Mouse (Mus musculus) midbrain, embryonic 16.5 days (tissue): Measurements from ENCODE around the gene Brd3. TPM values are rescaled to one million over a fixed set of nuclear protein-coding genes. Genes with fewer than 3 reads are reported as not detected.

Source experiments
- ATAC-seq: fragments of 200-750 bp; cut with Nextera tagmentation; 2 replicates; pipeline ENCODE4 v1.8.0; 2017; ENCODE audit warnings: moderate TSS enrichment
- H3K27ac ChIP-seq: fragments of 300-500 bp; sonication (generic); 2 replicates; pipeline ENCODE4 v1.5.1; 2014; ENCODE audit warnings: mild to moderate bottlenecking, low read length, mixed read lengths
- H3K27me3 ChIP-seq: fragments of 300-500 bp; sonication (generic); 2 replicates; pipeline ENCODE4 v1.6.1; 2014; ENCODE audit warnings: low read depth, low read length, mixed read lengths; ENCODE audit not compliant: control insufficient read depth, insufficient read depth
- H3K36me3 ChIP-seq: fragments of 300-500 bp; sonication (generic); 2 replicates; pipeline ENCODE4 v1.6.1; 2014; ENCODE audit warnings: mild to moderate bottlenecking, low read length, moderate library complexity, mixed read lengths; ENCODE audit not compliant: control insufficient read depth, insufficient read depth
- H3K4me1 ChIP-seq: fragments of 300-500 bp; sonication (generic); 2 replicates; pipeline ENCODE4 v1.6.1; 2014; ENCODE audit warnings: mild to moderate bottlenecking, low read length, mixed read lengths; ENCODE audit not compliant: control insufficient read depth, insufficient read depth
- H3K4me2 ChIP-seq: fragments of 300-500 bp; sonication (generic); 2 replicates; pipeline ENCODE4 v1.6.1; 2014; ENCODE audit warnings: mild to moderate bottlenecking, low read length, mixed read lengths
- H3K4me3 ChIP-seq: fragments of 300-500 bp; sonication (generic); 2 replicates; pipeline ENCODE4 v1.5.1; 2014; ENCODE audit warnings: low read depth, mild to moderate bottlenecking, low read length, moderate library complexity, mixed read lengths
- H3K9ac ChIP-seq: fragments of 300-500 bp; sonication (generic); 2 replicates; pipeline ENCODE4 v1.6.1; 2014; ENCODE audit warnings: low read depth, low read length, mixed read lengths
- H3K9me3 ChIP-seq: fragments of 300-500 bp; sonication (generic); replicated peaks from 2 replicates; pipeline ENCODE4 v1.6.1; 2014; ENCODE audit warnings: mild to moderate bottlenecking, low read length, mixed read lengths; ENCODE audit not compliant: control insufficient read depth, poor library complexity, severe bottlenecking
- WGBS: fragments of 180-500 bp; shearing (Covaris S2); extraction: QIAGEN DNeasy Blood & Tissue Kit; methylation state at CpG from one replicate; pipeline ENCODE4 v1.1.7; 2014; 5-methylcytosine and 5-hydroxymethylcytosine counted together
- polyA plus RNA-seq: library from polyadenylated mRNA; unstranded; fragments of >200 nt; fragmentation: Nextera tagmentation; extraction: Ambion mirVana; gene quantifications from 2 replicates; pipeline ENCODE4 v1.2.1, GENCODE M21; 2015

The Brd3 gene
- polyA plus RNA-seq, 1 experiment from 2014 or later, result 142 TPM

DNA sequence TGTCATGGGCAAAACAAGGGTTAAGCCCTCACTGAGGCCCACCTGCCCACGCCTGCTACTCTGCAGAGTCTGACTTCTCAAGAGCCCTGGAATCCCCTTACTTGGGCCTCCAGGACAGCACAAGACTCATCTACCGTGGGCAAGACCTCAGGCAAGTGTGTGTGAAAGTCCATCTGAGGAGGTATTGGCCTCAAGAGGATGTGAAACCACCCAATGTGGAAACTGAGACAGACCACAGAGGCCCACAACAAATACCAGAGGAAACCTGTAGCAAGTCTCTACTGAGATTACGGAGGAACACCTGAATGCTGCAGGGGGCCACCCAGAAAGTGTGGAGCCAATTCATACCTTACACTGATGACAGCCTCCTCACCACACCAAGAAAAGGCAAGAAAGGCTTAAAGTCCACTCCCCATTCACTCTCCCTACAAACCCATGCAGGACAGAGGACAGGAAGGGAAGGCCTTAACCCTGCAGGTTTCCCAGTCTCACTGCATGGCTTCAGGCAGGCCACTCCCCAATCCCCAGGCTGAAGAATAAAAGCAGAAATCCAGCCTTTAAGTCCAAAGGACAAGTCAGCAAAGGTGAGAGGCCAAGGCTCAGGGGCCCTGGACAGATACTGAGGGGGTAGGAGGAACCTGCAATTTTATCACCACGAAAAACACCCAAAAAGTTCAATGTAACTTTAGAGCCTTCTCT lies 38.0 kb downstream of the Brd3 start:
- H3K27ac ChIP-seq, result no peak overlapping the region
- no peak overlapping the region for H3K9ac ChIP-seq
- H3K4me3 ChIP-seq, result no peak overlapping the region
- no peak for ATAC-seq
- H3K36me3 ChIP-seq, result no peaks in the 10 kb centered on the region
- H3K4me2 ChIP-seq, result no peak overlapping the region
- peaks cover 39% of the 10 kb centered on the region for H3K4me1 ChIP-seq
- no peaks in the 10 kb centered on the region for H3K27me3 ChIP-seq
- no peaks in the 10 kb centered on the region for H3K9me3 ChIP-seq
- 79% methylated on average over 4 of the region's 4 CpGs for WGBS

DNA sequence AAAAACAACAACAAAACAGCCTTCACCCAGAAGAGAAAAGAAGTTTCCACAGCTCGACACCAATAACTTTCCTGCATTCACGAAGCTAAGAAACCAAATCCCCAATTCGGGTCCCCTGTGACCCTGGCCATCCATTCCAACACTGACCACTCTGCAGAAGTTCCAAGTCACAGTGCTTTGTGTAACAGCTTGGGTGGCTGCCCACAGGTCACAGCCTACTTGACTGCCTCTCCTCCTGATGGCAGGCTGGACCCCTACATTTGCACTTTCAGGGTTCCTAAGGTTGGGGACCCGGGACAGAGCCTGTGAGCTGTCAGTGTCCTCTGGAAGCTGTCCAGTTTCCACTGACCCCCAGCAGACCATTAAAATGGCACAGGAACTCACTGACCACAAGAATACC lies 44.6 kb downstream of the Brd3 start:
- H3K4me1 ChIP-seq, result no peaks in the 10 kb centered on the region
- H3K27ac ChIP-seq, result no peak overlapping the region
- H3K4me2 ChIP-seq, result no peak overlapping the region
- peaks cover 22% of the 10 kb centered on the region for H3K36me3 ChIP-seq
- no peak overlapping the region for H3K4me3 ChIP-seq
- no peaks in the 10 kb centered on the region for H3K9me3 ChIP-seq
- no peak overlapping the region for H3K9ac ChIP-seq
- WGBS, result 92% methylated on average over 4 of the region's 4 CpGs
- H3K27me3 ChIP-seq, result no peaks in the 10 kb centered on the region
- ATAC-seq, result no peak

DNA sequence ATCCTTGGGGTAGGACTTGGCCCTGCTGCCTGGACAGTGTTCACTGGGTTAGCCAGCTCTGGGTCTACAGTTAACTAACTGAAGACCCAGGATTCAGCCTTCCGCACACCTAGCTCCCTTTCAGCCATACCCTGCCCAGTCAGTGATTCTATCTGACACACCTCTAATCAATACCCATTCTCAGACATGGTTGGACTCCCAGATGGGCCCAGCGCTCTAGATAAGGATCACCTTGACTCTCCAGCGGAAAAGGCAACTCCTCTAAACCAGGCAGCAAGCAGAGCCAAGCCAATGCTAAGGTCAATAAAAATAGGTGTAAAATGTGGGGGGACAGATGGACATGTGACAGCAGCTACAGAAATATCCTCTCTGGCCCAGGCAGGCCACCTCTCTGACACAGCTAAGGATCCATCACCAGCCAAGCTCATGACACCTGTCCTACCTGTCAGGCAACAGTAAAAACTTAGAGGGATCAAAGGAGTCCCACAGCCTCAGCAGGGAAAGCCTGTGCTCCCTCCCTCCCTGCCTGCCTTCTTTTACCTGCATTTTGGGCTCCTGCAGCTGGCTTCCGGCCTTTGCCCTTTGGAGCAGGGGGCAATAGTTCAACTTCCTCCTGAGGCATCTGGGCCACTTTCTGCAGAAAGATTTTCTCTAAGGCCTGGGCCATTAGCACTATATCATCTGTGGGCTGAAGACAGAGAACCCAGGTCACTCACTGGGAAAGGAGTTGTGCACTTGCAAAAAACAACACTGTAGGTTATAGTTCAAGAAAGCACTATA lies 45.4 kb downstream of the Brd3 start:
- H3K27ac ChIP-seq, result no peak overlapping the region
- ATAC-seq, result no peak
- no peaks in the 10 kb centered on the region for H3K9me3 ChIP-seq
- no peaks in the 10 kb centered on the region for H3K4me1 ChIP-seq
- 93% methylated on average over 4 of the region's 4 CpGs for WGBS
- no peak overlapping the region for H3K9ac ChIP-seq
- H3K27me3 ChIP-seq, result no peaks in the 10 kb centered on the region
- H3K4me2 ChIP-seq, result no peak overlapping the region
- no peak overlapping the region for H3K4me3 ChIP-seq
- H3K36me3 ChIP-seq, result peaks cover 28% of the 10 kb centered on the region

GRCm38 (mm10) chr2:27460651-27461050 lies 46.8 kb downstream of the Brd3 start:
- Histone ChIP-seq H3K4me2 (no peak overlapping the region), H3K4me1 (no peaks in the 10 kb centered on the region), H3K27ac (no peak overlapping the region), H3K9me3 (no peaks in the 10 kb centered on the region), H3K27me3 (no peaks in the 10 kb centered on the region), H3K36me3 (peaks cover 37% of the 10 kb centered on the region), H3K4me3 (no peak overlapping the region), H3K9ac (no peak overlapping the region)
- ATAC-seq, result no peak
- 69% methylated on average over 9 of the region's 9 CpGs for WGBS

DNA sequence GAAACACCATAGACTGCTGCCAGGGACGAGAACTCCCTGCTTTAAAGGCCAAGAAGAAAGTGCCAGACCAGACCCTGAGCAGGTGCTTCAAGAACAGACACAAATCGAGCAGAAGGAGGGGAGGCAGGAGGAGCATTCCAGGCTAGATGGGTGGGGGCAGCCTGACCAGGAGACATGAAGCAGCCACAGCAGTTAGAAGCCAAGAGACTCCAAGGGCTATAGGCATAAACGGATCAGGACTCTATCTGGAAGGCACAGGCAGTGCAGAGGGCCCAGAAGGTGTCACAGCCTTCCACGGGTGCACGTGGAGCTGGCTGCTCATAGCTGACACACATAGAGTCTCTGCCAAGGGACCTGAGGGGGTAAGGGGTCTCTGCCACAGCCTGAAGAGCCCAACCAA lies 47.3 kb downstream of the Brd3 start:
- ATAC-seq, result no peak
- Histone ChIP-seq H3K9me3 (no peaks in the 10 kb centered on the region), H3K27ac (no peak overlapping the region), H3K4me1 (no peaks in the 10 kb centered on the region), H3K9ac (no peak overlapping the region), H3K4me3 (no peak overlapping the region), H3K27me3 (no peaks in the 10 kb centered on the region), H3K4me2 (no peak overlapping the region), H3K36me3 (peaks cover 38% of the 10 kb centered on the region)
- 95% methylated on average over 5 of the region's 5 CpGs for WGBS

GRCm38 (mm10) chr2:27459735-27460134 lies 47.7 kb downstream of the Brd3 start:
- Histone ChIP-seq H3K9me3 (no peaks in the 10 kb centered on the region), H3K27ac (no peak overlapping the region), H3K4me1 (no peaks in the 10 kb centered on the region), H3K27me3 (no peaks in the 10 kb centered on the region), H3K4me2 (no peak overlapping the region), H3K9ac (no peak overlapping the region), H3K36me3 (peaks cover 41% of the 10 kb centered on the region), H3K4me3 (no peak overlapping the region)
- 92% methylated on average over 7 of the region's 7 CpGs for WGBS
- ATAC-seq, result no peak

- H3K9me3 ChIP-seq, result no peaks in the 10 kb centered on the region
- H3K9ac ChIP-seq, result no peak overlapping the region
- H3K36me3 ChIP-seq, result peaks cover 51% of the 10 kb centered on the region
- H3K4me2 ChIP-seq, result no peak overlapping the region
- no peak overlapping the region for H3K27ac ChIP-seq
- no peaks in the 10 kb centered on the region for H3K4me1 ChIP-seq
- 93% methylated on average over 14 of the region's 14 CpGs for WGBS
- ATAC-seq, result no peak
- no peak overlapping the region for H3K4me3 ChIP-seq
- no peaks in the 10 kb centered on the region for H3K27me3 ChIP-seq
Observed at GRCm38 (mm10) chr2:27450226-27450625, 57.2 kb downstream of the Brd3 start.

GRCm38 (mm10) chr2:27447782-27448181 lies 59.7 kb downstream of the Brd3 start:
- no peak for ATAC-seq
- WGBS, result 91% methylated on average over 5 of the region's 5 CpGs
- no peak overlapping the region for H3K4me2 ChIP-seq
- H3K9me3 ChIP-seq, result no peaks in the 10 kb centered on the region
- no peaks in the 10 kb centered on the region for H3K27me3 ChIP-seq
- peaks cover 35% of the 10 kb centered on the region for H3K36me3 ChIP-seq
- no peak overlapping the region for H3K9ac ChIP-seq
- H3K27ac ChIP-seq, result no peak overlapping the region
- no peak overlapping the region for H3K4me3 ChIP-seq
- H3K4me1 ChIP-seq, result peaks cover 11% of the 10 kb centered on the region

DNA sequence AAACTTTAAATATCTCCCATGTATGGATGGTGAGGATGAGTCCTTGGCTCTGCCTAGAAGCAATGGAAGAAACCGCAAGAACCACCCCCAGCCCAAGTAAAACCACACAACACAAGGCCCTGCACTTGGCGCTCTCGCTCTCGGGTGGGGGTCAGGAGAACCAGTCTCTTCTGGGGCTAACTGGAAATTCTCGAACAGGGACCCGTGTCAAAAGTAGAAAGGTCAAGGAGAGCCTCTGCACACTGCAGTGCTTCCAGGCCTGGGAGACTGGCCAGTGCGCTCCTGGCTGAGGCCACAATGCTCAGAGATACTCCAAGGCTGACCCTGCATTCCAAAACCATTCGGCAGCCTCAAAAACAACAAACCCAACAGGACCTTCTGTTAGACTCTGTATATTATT lies 60.6 kb downstream of the Brd3 start:
- no peaks in the 10 kb centered on the region for H3K9me3 ChIP-seq
- no peak for ATAC-seq
- peaks cover 12% of the 10 kb centered on the region for H3K4me1 ChIP-seq
- 97% methylated on average over 8 of the region's 8 CpGs for WGBS
- H3K27ac ChIP-seq, result no peak overlapping the region
- H3K36me3 ChIP-seq, result peaks cover 30% of the 10 kb centered on the region
- no peak overlapping the region for H3K4me3 ChIP-seq
- H3K4me2 ChIP-seq, result no peak overlapping the region
- no peaks in the 10 kb centered on the region for H3K27me3 ChIP-seq
- H3K9ac ChIP-seq, result no peak overlapping the region
